Mouse (Mus musculus) liver, embryonic 14 days (tissue): ENCODE measurements around the gene Cldn2. TPM values are rescaled to one million over a fixed set of nuclear protein-coding genes. Genes with fewer than 3 reads are reported as not detected.

Experiments
- polyA plus RNA-seq: library from polyadenylated mRNA; depleted of rRNA; stranded (reverse); fragments of >200 nt; gene quantifications from 2 replicates; pipeline ENCODE4 v1.2.3, GENCODE M21; 2012; rRNA removed

Cldn2 gene
- polyA plus RNA-seq = 0.16 TPM in 2 replicates

DNA sequence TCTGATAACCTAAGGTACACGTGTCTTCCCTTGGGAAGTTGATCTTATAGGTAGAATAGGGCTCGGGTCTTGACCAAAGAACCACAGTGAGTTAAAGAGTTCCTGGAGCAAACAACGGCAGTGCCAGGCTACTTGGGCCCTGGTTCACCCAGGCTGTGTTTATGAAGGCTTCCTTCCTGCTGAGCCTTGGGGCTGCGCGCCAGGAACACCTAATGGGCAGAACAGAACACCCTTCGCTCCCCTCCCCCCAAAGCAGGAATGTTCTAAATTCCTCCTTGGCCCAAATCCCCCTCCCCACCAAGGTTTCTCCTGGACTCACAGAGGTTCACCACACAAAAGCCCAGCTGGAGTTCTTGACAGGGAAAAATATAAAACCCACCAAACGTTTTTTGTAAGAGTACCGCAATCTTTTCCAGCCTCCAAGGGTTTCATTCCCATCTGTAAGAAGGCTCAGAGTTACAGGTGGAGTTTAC lies at the start of gene Cldn2:
Cldn2 (plus strand) TSS at position 423 of the 473 bp plus-strand sequence.

DNA sequence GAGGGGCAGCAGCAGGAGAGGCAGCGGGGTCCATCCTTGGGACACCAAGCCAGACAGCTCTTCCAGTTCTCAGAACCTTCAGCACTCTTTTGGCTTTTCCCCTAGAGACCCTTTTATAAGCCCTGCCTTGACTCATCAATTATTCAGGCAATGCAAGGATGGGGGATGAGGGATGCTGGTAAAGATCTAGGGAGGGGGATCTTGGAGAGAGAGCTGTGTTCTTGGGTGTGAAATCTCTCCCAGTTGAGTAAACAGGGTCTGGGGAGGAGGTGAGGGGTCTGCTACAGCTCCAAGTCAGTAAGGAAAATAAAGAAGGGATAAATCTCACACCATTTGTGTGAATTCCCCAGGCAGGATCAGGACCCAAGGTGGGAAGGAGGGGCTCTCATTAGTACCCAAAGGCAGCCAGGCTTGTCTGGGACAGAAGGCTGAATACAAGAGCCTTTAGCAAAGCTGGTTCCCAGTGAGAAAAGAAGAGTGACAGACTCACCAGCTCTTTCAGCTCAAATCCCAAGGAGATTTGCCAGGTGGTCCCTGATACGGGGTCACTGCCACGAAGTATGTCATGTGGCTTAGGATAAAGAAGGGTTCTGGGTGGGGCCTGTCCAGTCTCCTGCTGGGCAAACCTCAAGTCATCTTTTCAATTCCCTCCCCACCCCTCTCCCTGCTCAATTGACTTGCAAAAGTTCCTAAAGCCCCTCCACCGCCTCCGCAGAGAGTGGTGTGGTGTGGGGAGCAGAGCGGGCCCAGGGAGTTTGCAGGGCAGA lies 18.2 kb upstream of the Cldn2 start, which contains the start of gene Ripply1:
Ripply1 (minus strand) TSS at position 76 of the 767 bp plus-strand sequence.

Other genes with a start within 250 kb of the Cldn2 start
- 13.4 and 15.8 TPM in 2 replicates for gene Rnf128, start 237.5 kb upstream of the Cldn2 start, polyA plus RNA-seq
- 1.5 and 1.7 TPM in 2 replicates for gene Tbc1d8b, start 115.8 kb upstream of the Cldn2 start, polyA plus RNA-seq
- gene Gm15013, start 86.3 kb upstream of the Cldn2 start, polyA plus RNA-seq = not detected in 2 replicates
- gene Ripply1, start 18.5 kb upstream of the Cldn2 start, polyA plus RNA-seq = 0.07 and 0.12 TPM in 2 replicates
- 9.1 and 10.8 TPM in 2 replicates for gene Morc4, start 70.8 kb downstream of the Cldn2 start, polyA plus RNA-seq
- 1.4 and 1.5 TPM in 2 replicates for gene Rbm41, start 197.8 kb downstream of the Cldn2 start, polyA plus RNA-seq